22 mouse cellular contexts compared by ENCODE assay signal in the genomic region with DNA sequence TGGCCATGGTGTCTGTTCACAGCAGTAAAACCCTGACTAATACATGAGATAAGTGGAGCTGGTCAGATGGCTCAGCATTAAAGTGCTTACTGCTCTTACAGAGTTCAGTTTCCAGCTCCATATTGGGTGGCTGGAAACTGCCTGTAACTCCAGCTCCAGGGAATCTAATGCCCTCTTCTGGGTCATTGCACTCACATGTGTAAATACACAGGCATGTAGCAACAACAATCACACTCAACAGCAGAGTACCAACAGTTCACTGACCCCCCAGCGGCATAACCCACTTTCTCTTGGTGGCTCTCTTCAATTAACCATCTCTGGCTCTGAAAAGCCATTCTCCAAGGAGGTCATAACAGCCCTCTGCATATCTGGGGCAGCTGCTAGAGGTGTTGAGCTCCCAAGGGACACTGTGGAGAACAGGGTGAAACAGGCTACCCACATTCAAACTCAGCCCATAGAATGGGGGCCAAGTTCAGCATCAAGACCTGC.
DNase-seq lines count a peak whose midpoint lies in the region; ATAC-seq and TF ChIP-seq lines count a peak whose summit lies in the region.
"Had no signal": no experiment of that assay in that cellular context is flagged by ENCODE, and none has a peak within 500 bp of the region (broad histone marks: within the 10 kb centered on the region; RNA-seq: fewer than 3 reads in every experiment).

No protein-coding gene starts in this region.

- H3K27ac ChIP-seq in liver, adult 2 months (replicated peaks; ENCODE audit: insufficient read depth, low read depth, low read length) = no peak overlapping the region
- H3K27ac ChIP-seq in liver, embryonic 11.5 days (ENCODE audit: low read depth, low read length) = no peak overlapping the region
- no peak overlapping the region for H3K27ac ChIP-seq in liver, postnatal 0 days (ENCODE audit: low read depth)
- no peak overlapping the region for H3K27ac ChIP-seq in forebrain, embryonic 13.5 days

- H3K9me3 ChIP-seq in liver, embryonic 11.5 days (ENCODE audit: control insufficient read depth, low read length) = no peaks in the 10 kb centered on the region
- H3K9me3 ChIP-seq in liver, postnatal 0 days (ENCODE audit: low read length) = no peaks in the 10 kb centered on the region
- no peaks in the 10 kb centered on the region for H3K9me3 ChIP-seq in forebrain, embryonic 13.5 days (replicated peaks)
- H3K9me3 ChIP-seq: G1E had no signal

- no peak for TF ChIP-seq POLR2A in liver, adult 2 months (IDR thresholded peaks at IDR 0.05; ENCODE audit: extremely low read depth, insufficient read depth, low read length)

- no peak for TF ChIP-seq EP300 in liver, postnatal 0 days (IDR thresholded peaks at IDR 0.05; ENCODE audit: low read depth)

- no peaks in the 10 kb centered on the region for H3K79me2 ChIP-seq in liver, adult 2 months (ENCODE audit: control insufficient read depth, insufficient read depth, low read length)

- H3K4me2 ChIP-seq in liver, embryonic 11.5 days = no peak overlapping the region
- no peak overlapping the region for H3K4me2 ChIP-seq in liver, postnatal 0 days (ENCODE audit: low read depth, low read length)
- no peak overlapping the region for H3K4me2 ChIP-seq in forebrain, embryonic 13.5 days

- ATAC-seq in liver, embryonic 11.5 days (replicated peaks; ENCODE audit: low FRiP score) = no peak
- ATAC-seq in liver, postnatal 0 days = peak; percentile 87
- no peak for ATAC-seq in forebrain, embryonic 13.5 days
- no peak for ATAC-seq in megakaryocyte-erythroid progenitor cell, adult 5-6 weeks (replicated peaks; ENCODE audit: low FRiP score, low TSS enrichment, poor library complexity, severe bottlenecking)
- ATAC-seq: activated CD4-positive, CD25-positive, alpha-beta regulatory T cell, adult 4 months; CD4-positive, CD25-positive, alpha-beta regulatory T cell, adult 4 months; Patski had no signal

- H3K9ac ChIP-seq in liver, adult 2 months (ENCODE audit: low read depth, low read length) = no peak overlapping the region
- no peak overlapping the region for H3K9ac ChIP-seq in liver, embryonic 11.5 days (ENCODE audit: low read depth, low read length)
- no peak overlapping the region for H3K9ac ChIP-seq in liver, postnatal 0 days (replicated peaks)
- no peak overlapping the region for H3K9ac ChIP-seq in forebrain, embryonic 13.5 days

- no peak overlapping the region for H3K4me3 ChIP-seq in liver, adult 2 months (ENCODE audit: insufficient read depth, low read depth, low read length)
- H3K4me3 ChIP-seq in liver, embryonic 11.5 days (ENCODE audit: low read depth, low read length) = no peak overlapping the region
- no peak overlapping the region for H3K4me3 ChIP-seq in liver, postnatal 0 days (ENCODE audit: low read depth, low read length)
- H3K4me3 ChIP-seq in forebrain, embryonic 13.5 days = no peak overlapping the region

- no peaks in the 10 kb centered on the region for H3K27me3 ChIP-seq in liver, adult 2 months (ENCODE audit: control insufficient read depth, insufficient read depth, low read length)
- 0 out of 2 replicates have a peak, but pooled peaks cover 2% of the 10 kb centered on the region for H3K27me3 ChIP-seq in liver, embryonic 11.5 days (replicated peaks; ENCODE audit: control insufficient read depth, insufficient read depth, low read length)
- H3K27me3 ChIP-seq in liver, postnatal 0 days (ENCODE audit: insufficient read depth, low read length) = no peaks in the 10 kb centered on the region
- no peaks in the 10 kb centered on the region for H3K27me3 ChIP-seq in forebrain, embryonic 13.5 days
- H3K27me3 ChIP-seq: CH12.LX, Patski had no signal

- H3K4me1 ChIP-seq in liver, adult 2 months (ENCODE audit: control insufficient read depth, insufficient read depth, low read length) = peaks cover 34% of the 10 kb centered on the region
- no peaks in the 10 kb centered on the region for H3K4me1 ChIP-seq in liver, embryonic 11.5 days (replicated peaks; ENCODE audit: control insufficient read depth, insufficient read depth, low read length)
- H3K4me1 ChIP-seq in liver, postnatal 0 days (ENCODE audit: insufficient read depth) = peaks cover 5% of the 10 kb centered on the region; the same call in 1 of the 2 replicates
- no peaks in the 10 kb centered on the region for H3K4me1 ChIP-seq in forebrain, embryonic 13.5 days

- WGBS in liver, adult 2 months = 30% methylated on average over 1 of the region's 1 CpGs
- WGBS in liver, embryonic 11.5 days = 100% methylated on average over 1 of the region's 1 CpGs
- 63% methylated on average over 1 of the region's 1 CpGs for WGBS in liver, postnatal 0 days (ENCODE audit: insufficient replicate concordance)
- WGBS in forebrain, embryonic 13.5 days = 84% methylated on average over 1 of the region's 1 CpGs

- peak; percentile 89 for DNase-seq in liver, adult 2 months (ENCODE audit: extremely low read depth, low read depth, low spot score)
- DNase-seq in liver, embryonic 11.5 days (ENCODE audit: low spot score) = no peak
- no peak for DNase-seq in liver, postnatal 0 days
- no peak for DNase-seq in liver
- DNase-seq in retina, embryonic 14.5 days (ENCODE audit: low spot score) = peak; percentile 66
- peak; percentile 74 for DNase-seq in retina, postnatal 1 day
- DNase-seq: adrenal gland, adult 2 months; adrenal gland, adult 8-10 months; adrenal gland, postnatal 10 days; adrenal gland, postnatal 14 days; adrenal gland, postnatal 25 days; adrenal gland, postnatal 36 days; B cell, adult 2 months; cerebellum, adult 11 months; cerebellum, adult 11-12 months had no signal

- no peak for TF ChIP-seq CTCF in liver, adult 2 months (IDR thresholded peaks at IDR 0.05; ENCODE audit: low read depth, low read length)
- no peak for TF ChIP-seq CTCF in liver, postnatal 0 days (IDR thresholded peaks at IDR 0.05; ENCODE audit: low read depth)

- no peaks in the 10 kb centered on the region for H3K36me3 ChIP-seq in liver, adult 2 months (ENCODE audit: control insufficient read depth, insufficient read depth, low read length)
- H3K36me3 ChIP-seq in liver, embryonic 11.5 days (ENCODE audit: control insufficient read depth, insufficient read depth, low read length) = no peaks in the 10 kb centered on the region
- no peaks in the 10 kb centered on the region for H3K36me3 ChIP-seq in liver, postnatal 0 days (replicated peaks; ENCODE audit: insufficient read depth, low read length)
- H3K36me3 ChIP-seq in forebrain, embryonic 13.5 days (ENCODE audit: poor library complexity, severe bottlenecking) = no peaks in the 10 kb centered on the region
- H3K36me3 ChIP-seq: G1E had no signal

Comparison
In these comparisons a context has a peak if more than half of its experiments do, and no peak if none do; other contexts are left out.
1. DNase-seq: peak in liver, adult 2 months (single experiment), retina, embryonic 14.5 days (single experiment) and retina, postnatal 1 day (single experiment); none in liver, embryonic 11.5 days (single experiment), liver, postnatal 0 days (single experiment) and liver (single experiment).